8 mouse cellular contexts compared by ENCODE assay signal in genomic region chr4:102510939-102511391, GRCm38 (mm10).
A peak's percentile ranks its signal among the peaks of the same experiment; 100 is the strongest.
DNase-seq lines count a peak whose midpoint lies in the region; ATAC-seq lines count a peak whose summit lies in the region.

No protein-coding gene starts in this region.

- peak overlapping the region; percentile 34 for H3K4me3 ChIP-seq in limb, embryonic 10.5 days
- no peak overlapping the region for H3K4me3 ChIP-seq in midbrain, embryonic 11.5 days (ENCODE audit: low read depth, low read length)

- intact Hi-C loops in gastrocnemius, postnatal 36 days (cut with DNase I) = loop anchor here (1.0 to 2.0 kb wide), 3 partner anchors 26 to 63 kb away; no protein-coding TSS in a partner anchor

- DNase-seq in T-cell, adult 2 months (ENCODE audit: low spot score) = peak; percentile 68
- DNase-seq in embryo, embryonic 11 days = peak; percentile 80
- peak; percentile 78 to 83 for DNase-seq in gastrocnemius, postnatal 36 days
- peak; percentile 73 for DNase-seq in induced T-regulatory cell, adult 2 months (ENCODE audit: low read depth)
- DNase-seq in limb, embryonic 10.5 days (ENCODE audit: low spot score) = peak; percentile 48
- peak; percentile 89 for DNase-seq in midbrain, embryonic 11.5 days (ENCODE audit: low spot score, missing footprints)
- DNase-seq in right cerebral cortex, postnatal 36 days (ENCODE audit: low spot score in 2 of 2) = peak; percentile 51 to 74
- DNase-seq in cerebellum, postnatal 25 days = no peak

- no peaks in the 10 kb centered on the region for H3K9me3 ChIP-seq in limb, embryonic 10.5 days (replicated peaks)
- no peaks in the 10 kb centered on the region for H3K9me3 ChIP-seq in midbrain, embryonic 11.5 days (ENCODE audit: control insufficient read depth, low read length)

- no peaks in the 10 kb centered on the region for H3K36me3 ChIP-seq in limb, embryonic 10.5 days
- no peaks in the 10 kb centered on the region for H3K36me3 ChIP-seq in midbrain, embryonic 11.5 days (ENCODE audit: control insufficient read depth, insufficient read depth, low read length)

- no peak overlapping the region for H3K9ac ChIP-seq in midbrain, embryonic 11.5 days (ENCODE audit: low read length)

- peak overlapping the region; percentile 28; the same call in 1 of the 2 replicates for H3K4me2 ChIP-seq in midbrain, embryonic 11.5 days

- 47% methylated on average over 8 of the region's 8 CpGs for WGBS in limb, embryonic 10.5 days
- 48% methylated on average over 8 of the region's 8 CpGs for WGBS in midbrain, embryonic 11.5 days

- no peak for ATAC-seq in midbrain, embryonic 11.5 days (ENCODE audit: low FRiP score)

- peaks cover 14% of the 10 kb centered on the region for H3K27me3 ChIP-seq in limb, embryonic 10.5 days (ENCODE audit: low read depth, poor library complexity, severe bottlenecking)
- H3K27me3 ChIP-seq in midbrain, embryonic 11.5 days (ENCODE audit: control insufficient read depth, insufficient read depth, low read length) = no peaks in the 10 kb centered on the region

- peaks cover 10% of the 10 kb centered on the region for H3K4me1 ChIP-seq in limb, embryonic 10.5 days
- H3K4me1 ChIP-seq in midbrain, embryonic 11.5 days (ENCODE audit: control insufficient read depth, insufficient read depth, low read length) = peaks cover 13% of the 10 kb centered on the region; the same call in 1 of the 2 replicates

- H3K27ac ChIP-seq in limb, embryonic 10.5 days = peak overlapping the region; percentile 72; the same call in 1 of the 2 replicates
- no peak overlapping the region for H3K27ac ChIP-seq in midbrain, embryonic 11.5 days (ENCODE audit: low read depth, low read length)

Comparison
In these comparisons a context has a peak if more than half of its experiments do, and no peak if none do; other contexts are left out.
1. DNase-seq: peak in T-cell, adult 2 months (single experiment), embryo, embryonic 11 days (single experiment), gastrocnemius, postnatal 36 days (2 of 2), induced T-regulatory cell, adult 2 months (single experiment), limb, embryonic 10.5 days (single experiment), midbrain, embryonic 11.5 days (single experiment) and right cerebral cortex, postnatal 36 days (2 of 2); none in cerebellum, postnatal 25 days (0 of 2).